Mouse (Mus musculus): Measurements from ENCODE around the gene Pdia5. TPM values are rescaled to one million over a fixed set of nuclear protein-coding genes. Genes with fewer than 3 reads are reported as not detected.

Gene Pdia5
- polyA plus RNA-seq, 1 experiment: 18.0 TPM

GRCm38 (mm10) chr16:35484105-35484504 lies 6.6 kb downstream of the Pdia5 start:
- Histone ChIP-seq H3ac (ENCODE audit: control insufficient read depth, insufficient read length, low read depth) (no peak overlapping the region), H3K27me3 (ENCODE audit: control insufficient read depth, insufficient read depth, insufficient read length) (no peaks in the 10 kb centered on the region), H3K4me3 (ENCODE audit: insufficient read depth, poor library complexity, severe bottlenecking) (no peak overlapping the region), H3K79me3 (ENCODE audit: low read depth) (peaks cover 2% of the 10 kb centered on the region), H3K79me2 (ENCODE audit: control insufficient read depth, insufficient read depth) (no peaks in the 10 kb centered on the region), H3K36me3 (ENCODE audit: control insufficient read depth, insufficient read depth) (no peaks in the 10 kb centered on the region)
- TF ChIP-seq MAX (IDR thresholded peaks at IDR 0.05): no peak
- TF ChIP-seq CEBPB (IDR thresholded peaks at IDR 0.05; ENCODE audit: low read depth): no peak
- TF ChIP-seq CTCF (IDR thresholded peaks at IDR 0.05; ENCODE audit: control insufficient read depth, insufficient read depth, insufficient read length): no peak
- no peak for TF ChIP-seq MYOD1 (IDR thresholded peaks at IDR 0.05; ENCODE audit: control insufficient read depth, insufficient read length, low read depth)
- no peak for TF ChIP-seq USF1 (IDR thresholded peaks at IDR 0.05; ENCODE audit: low read depth)
- TF ChIP-seq FOSL1 (IDR thresholded peaks at IDR 0.05; ENCODE audit: insufficient read depth, low read length, poor library complexity, severe bottlenecking): no peak
- TF ChIP-seq MYOG (IDR thresholded peaks at IDR 0.05; ENCODE audit: control insufficient read depth, extremely low read depth, insufficient read length): no peak

DNA sequence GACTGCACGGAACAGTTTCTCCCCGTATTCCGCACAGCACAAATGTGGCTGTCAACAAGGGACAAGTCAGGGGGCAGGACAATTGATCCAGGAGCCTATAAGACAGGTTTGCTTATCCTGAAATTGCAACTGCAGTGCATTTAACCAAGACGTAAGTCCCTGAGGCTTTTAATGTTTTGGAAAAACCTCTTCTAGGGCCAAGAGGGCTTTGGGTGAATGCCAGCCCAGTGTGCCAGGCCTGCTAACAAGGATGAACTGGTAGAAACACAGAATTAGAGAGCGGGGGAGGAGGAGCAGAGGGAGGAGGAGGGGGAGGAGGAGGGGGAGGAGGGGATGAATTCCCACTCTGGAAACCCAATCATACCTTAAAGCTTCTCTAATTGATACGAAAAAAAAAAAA lies 11.4 kb downstream of the Pdia5 start:
- no peak overlapping the region for H3ac ChIP-seq (ENCODE audit: control insufficient read depth, insufficient read length, low read depth)
- no peaks in the 10 kb centered on the region for H3K79me2 ChIP-seq (ENCODE audit: control insufficient read depth, insufficient read depth)
- H3K79me3 ChIP-seq (ENCODE audit: low read depth): peaks cover 4% of the 10 kb centered on the region
- H3K4me3 ChIP-seq (ENCODE audit: insufficient read depth, poor library complexity, severe bottlenecking): no peak overlapping the region
- H3K36me3 ChIP-seq (ENCODE audit: control insufficient read depth, insufficient read depth): no peaks in the 10 kb centered on the region
- TF ChIP-seq CTCF (IDR thresholded peaks at IDR 0.05; ENCODE audit: control insufficient read depth, insufficient read depth, insufficient read length) (no peak), USF1 (IDR thresholded peaks at IDR 0.05; ENCODE audit: low read depth) (no peak), CEBPB (IDR thresholded peaks at IDR 0.05; ENCODE audit: low read depth) (no peak), MYOG (IDR thresholded peaks at IDR 0.05; ENCODE audit: control insufficient read depth, extremely low read depth, insufficient read length) (no peak), MYOD1 (IDR thresholded peaks at IDR 0.05; ENCODE audit: control insufficient read depth, insufficient read length, low read depth) (no peak), FOSL1 (IDR thresholded peaks at IDR 0.05; ENCODE audit: insufficient read depth, low read length, poor library complexity, severe bottlenecking) (no peak), MAX (IDR thresholded peaks at IDR 0.05) (no peak)
- H3K27me3 ChIP-seq (ENCODE audit: control insufficient read depth, insufficient read depth, insufficient read length): no peaks in the 10 kb centered on the region

- Histone ChIP-seq H3K36me3 (ENCODE audit: control insufficient read depth, insufficient read depth) (no peaks in the 10 kb centered on the region), H3ac (ENCODE audit: control insufficient read depth, insufficient read length, low read depth) (no peak overlapping the region), H3K79me2 (ENCODE audit: control insufficient read depth, insufficient read depth) (no peaks in the 10 kb centered on the region), H3K4me3 (ENCODE audit: insufficient read depth, poor library complexity, severe bottlenecking) (no peak overlapping the region), H3K27me3 (ENCODE audit: control insufficient read depth, insufficient read depth, insufficient read length) (no peaks in the 10 kb centered on the region), H3K79me3 (ENCODE audit: low read depth) (peaks cover 1% of the 10 kb centered on the region)
- TF ChIP-seq MAX (IDR thresholded peaks at IDR 0.05): no peak
Observed at GRCm38 (mm10) chr16:35477273-35477672, 13.4 kb downstream of the Pdia5 start.

- peaks cover 1% of the 10 kb centered on the region for H3K79me3 ChIP-seq (ENCODE audit: low read depth)
- H3K36me3 ChIP-seq (ENCODE audit: control insufficient read depth, insufficient read depth): no peaks in the 10 kb centered on the region
- H3K27me3 ChIP-seq (ENCODE audit: control insufficient read depth, insufficient read depth, insufficient read length): no peaks in the 10 kb centered on the region
- TF ChIP-seq MYOG (IDR thresholded peaks at IDR 0.05; ENCODE audit: control insufficient read depth, extremely low read depth, insufficient read length) (no peak), CTCF (IDR thresholded peaks at IDR 0.05; ENCODE audit: control insufficient read depth, insufficient read depth, insufficient read length) (no peak), USF1 (IDR thresholded peaks at IDR 0.05; ENCODE audit: low read depth) (no peak), MAX (IDR thresholded peaks at IDR 0.05) (no peak), MYOD1 (IDR thresholded peaks at IDR 0.05; ENCODE audit: control insufficient read depth, insufficient read length, low read depth) (no peak), FOSL1 (IDR thresholded peaks at IDR 0.05; ENCODE audit: insufficient read depth, low read length, poor library complexity, severe bottlenecking) (no peak), CEBPB (IDR thresholded peaks at IDR 0.05; ENCODE audit: low read depth) (no peak)
- no peaks in the 10 kb centered on the region for H3K79me2 ChIP-seq (ENCODE audit: control insufficient read depth, insufficient read depth)
- H3ac ChIP-seq (ENCODE audit: control insufficient read depth, insufficient read length, low read depth): no peak overlapping the region
- no peak overlapping the region for H3K4me3 ChIP-seq (ENCODE audit: insufficient read depth, poor library complexity, severe bottlenecking)
Observed at GRCm38 (mm10) chr16:35472569-35473275, 18.0 kb downstream of the Pdia5 start.

DNA sequence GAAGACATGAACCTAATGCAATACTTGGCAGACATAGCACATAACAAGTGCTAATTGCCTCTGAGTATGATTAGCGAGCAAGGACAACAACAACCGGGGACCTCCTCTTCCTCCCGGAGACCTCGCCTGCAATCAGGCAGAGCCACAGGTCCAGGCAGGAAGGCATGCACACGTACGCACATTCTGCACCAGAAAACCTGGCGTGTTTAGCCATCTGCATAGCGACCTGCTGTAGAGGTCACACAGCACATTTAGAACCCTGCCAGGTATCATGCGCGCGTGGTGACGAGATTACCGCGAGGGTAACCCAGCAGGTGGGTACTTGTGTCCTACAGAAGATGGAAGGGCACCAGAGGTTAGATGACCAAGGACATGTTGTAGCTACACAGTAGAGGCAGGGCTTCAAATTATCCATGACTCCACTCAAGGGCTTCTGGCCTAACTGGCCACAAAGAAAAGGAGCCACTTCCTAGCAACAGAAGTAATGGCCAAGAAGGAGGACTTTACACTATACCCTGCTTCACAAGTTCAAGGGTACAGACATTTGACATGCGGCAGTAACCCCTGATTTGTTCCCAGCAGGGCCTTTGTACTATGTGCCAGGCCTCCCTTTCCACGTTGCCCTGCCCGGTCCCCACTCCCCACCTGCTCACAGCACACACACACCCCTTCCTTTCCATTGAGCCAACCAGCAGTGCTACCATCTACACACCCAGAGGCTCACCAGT lies 18.7 kb downstream of the Pdia5 start:
- TF ChIP-seq CEBPB (IDR thresholded peaks at IDR 0.05; ENCODE audit: low read depth) (no peak), USF1 (IDR thresholded peaks at IDR 0.05; ENCODE audit: low read depth) (no peak), MYOG (IDR thresholded peaks at IDR 0.05; ENCODE audit: control insufficient read depth, extremely low read depth, insufficient read length) (no peak), MAX (IDR thresholded peaks at IDR 0.05) (no peak), CTCF (IDR thresholded peaks at IDR 0.05; ENCODE audit: control insufficient read depth, insufficient read depth, insufficient read length) (no peak), FOSL1 (IDR thresholded peaks at IDR 0.05; ENCODE audit: insufficient read depth, low read length, poor library complexity, severe bottlenecking) (no peak), MYOD1 (IDR thresholded peaks at IDR 0.05; ENCODE audit: control insufficient read depth, insufficient read length, low read depth) (no peak)
- H3K79me3 ChIP-seq (ENCODE audit: low read depth): peaks cover 1% of the 10 kb centered on the region
- no peak overlapping the region for H3ac ChIP-seq (ENCODE audit: control insufficient read depth, insufficient read length, low read depth)
- no peaks in the 10 kb centered on the region for H3K27me3 ChIP-seq (ENCODE audit: control insufficient read depth, insufficient read depth, insufficient read length)
- no peaks in the 10 kb centered on the region for H3K79me2 ChIP-seq (ENCODE audit: control insufficient read depth, insufficient read depth)
- H3K4me3 ChIP-seq (ENCODE audit: insufficient read depth, poor library complexity, severe bottlenecking): no peak overlapping the region
- no peaks in the 10 kb centered on the region for H3K36me3 ChIP-seq (ENCODE audit: control insufficient read depth, insufficient read depth)

Data from C2C12 (cell line).